Mouse (Mus musculus): ENCODE results near the gene Cenpe. TPM values are rescaled to one million over a fixed set of nuclear protein-coding genes. Genes with fewer than 3 reads are reported as not detected.

Gene Cenpe
- polyA plus RNA-seq, 1 experiment = 0.66 TPM

DNA sequence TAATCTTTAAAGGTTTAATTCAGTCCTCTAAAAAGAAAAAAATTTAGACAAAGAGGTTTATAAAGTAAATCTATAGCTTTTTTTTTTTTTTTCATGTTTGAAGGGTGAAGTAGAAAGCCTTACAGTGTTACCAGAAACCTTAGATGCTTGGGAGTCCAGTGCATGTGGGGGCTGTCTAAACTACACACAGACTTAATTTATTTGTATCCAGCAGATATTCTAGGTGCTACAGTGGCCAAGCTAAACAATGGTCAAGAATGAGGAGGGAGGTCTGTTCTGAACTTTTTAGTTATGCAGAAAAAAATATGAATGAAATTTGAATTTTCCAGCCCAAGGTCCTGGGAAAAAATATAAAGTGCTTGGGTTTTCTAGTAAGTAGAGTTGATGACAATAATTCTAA lies 42.4 kb downstream of the Cenpe start:
- Histone ChIP-seq H3K27me3 (ENCODE audit: control insufficient read depth, insufficient read depth, low read length) (no peaks in the 10 kb centered on the region), H3K4me1 (ENCODE audit: control insufficient read depth, insufficient read depth, insufficient read length, low read length) (no peaks in the 10 kb centered on the region), H3K27ac (ENCODE audit: insufficient read depth, low read depth, low read length) (no peak overlapping the region), H3K36me3 (ENCODE audit: control insufficient read depth, insufficient read depth, low read length) (peaks cover 24% of the 10 kb centered on the region), H3K4me3 (ENCODE audit: low read depth, low read length) (no peak overlapping the region)
- no peak for TF ChIP-seq CTCF (IDR thresholded peaks at IDR 0.05; ENCODE audit: extremely low read depth, insufficient read length, insufficient replicate concordance, low read depth, low read length)
- no peak for TF ChIP-seq POLR2A (IDR thresholded peaks at IDR 0.05; ENCODE audit: low read depth, low read length)

GRCm38 (mm10) chr3:135258919-135259318 lies 46.6 kb downstream of the Cenpe start:
- Histone ChIP-seq H3K4me3 (ENCODE audit: low read depth, low read length) (no peak overlapping the region), H3K4me1 (ENCODE audit: control insufficient read depth, insufficient read depth, insufficient read length, low read length) (no peaks in the 10 kb centered on the region), H3K27ac (ENCODE audit: insufficient read depth, low read depth, low read length) (no peak overlapping the region), H3K27me3 (ENCODE audit: control insufficient read depth, insufficient read depth, low read length) (no peaks in the 10 kb centered on the region), H3K36me3 (ENCODE audit: control insufficient read depth, insufficient read depth, low read length) (peaks cover 30% of the 10 kb centered on the region)
- TF ChIP-seq POLR2A (IDR thresholded peaks at IDR 0.05; ENCODE audit: low read depth, low read length) (no peak), CTCF (IDR thresholded peaks at IDR 0.05; ENCODE audit: extremely low read depth, insufficient read length, insufficient replicate concordance, low read depth, low read length) (no peak)
- WGBS = 92% methylated on average over 10 of the region's 10 CpGs

DNA sequence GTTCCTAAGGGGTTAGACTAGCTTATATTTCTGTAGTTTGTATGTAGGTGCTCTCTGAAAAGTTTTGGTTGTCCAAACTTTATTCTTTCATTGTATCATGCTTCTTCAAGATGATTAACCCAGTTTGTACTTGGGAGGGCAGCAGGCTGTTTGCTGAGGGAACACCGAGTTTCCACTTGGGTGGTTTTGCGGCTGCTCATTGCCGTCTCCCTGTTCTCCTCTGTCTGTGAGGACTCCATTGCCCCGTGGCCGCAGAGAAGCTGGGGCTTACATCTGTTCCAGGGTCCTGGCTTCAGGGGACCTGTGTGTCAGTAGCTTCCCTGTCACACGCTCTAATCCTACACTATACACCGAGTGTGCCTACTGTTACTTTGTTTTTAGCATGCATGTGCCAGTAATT lies 47.9 kb downstream of the Cenpe start:
- no peaks in the 10 kb centered on the region for H3K4me1 ChIP-seq (ENCODE audit: control insufficient read depth, insufficient read depth, insufficient read length, low read length)
- TF ChIP-seq POLR2A (IDR thresholded peaks at IDR 0.05; ENCODE audit: low read depth, low read length) (no peak), CTCF (IDR thresholded peaks at IDR 0.05; ENCODE audit: extremely low read depth, insufficient read length, insufficient replicate concordance, low read depth, low read length) (no peak)
- H3K27ac ChIP-seq (ENCODE audit: insufficient read depth, low read depth, low read length) = no peak overlapping the region
- H3K4me3 ChIP-seq (ENCODE audit: low read depth, low read length) = no peak overlapping the region
- H3K36me3 ChIP-seq (ENCODE audit: control insufficient read depth, insufficient read depth, low read length) = peaks cover 38% of the 10 kb centered on the region
- no peaks in the 10 kb centered on the region for H3K27me3 ChIP-seq (ENCODE audit: control insufficient read depth, insufficient read depth, low read length)
- WGBS = 94% methylated on average over 7 of the region's 7 CpGs

DNA sequence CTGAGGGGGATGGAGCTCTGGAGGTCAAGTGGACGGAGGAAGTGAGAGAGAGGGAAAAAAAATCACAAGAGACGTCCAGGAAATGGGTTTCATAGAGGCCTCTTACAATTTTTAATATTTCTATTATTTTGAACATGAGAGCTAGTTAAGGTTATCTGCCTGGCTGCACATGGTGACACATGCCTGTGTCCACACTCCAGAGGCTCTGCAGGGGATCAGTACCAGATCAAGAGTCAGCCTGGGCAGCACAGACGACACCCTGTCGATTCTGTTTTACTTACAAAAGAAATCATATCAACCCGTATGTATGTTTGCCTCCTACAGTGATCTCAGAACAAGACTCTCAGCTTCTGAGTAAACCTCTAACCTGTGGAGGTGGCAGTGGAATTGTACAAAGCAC lies 56.3 kb downstream of the Cenpe start:
- Histone ChIP-seq H3K4me3 (ENCODE audit: low read depth, low read length) (no peak overlapping the region), H3K36me3 (ENCODE audit: control insufficient read depth, insufficient read depth, low read length) (peaks cover 28% of the 10 kb centered on the region), H3K27ac (ENCODE audit: insufficient read depth, low read depth, low read length) (no peak overlapping the region), H3K4me1 (ENCODE audit: control insufficient read depth, insufficient read depth, insufficient read length, low read length) (no peaks in the 10 kb centered on the region), H3K27me3 (ENCODE audit: control insufficient read depth, insufficient read depth, low read length) (no peaks in the 10 kb centered on the region)
- 94% methylated on average over 5 of the region's 5 CpGs for WGBS
- no peak for TF ChIP-seq POLR2A (IDR thresholded peaks at IDR 0.05; ENCODE audit: low read depth, low read length)
- no peak for TF ChIP-seq CTCF (IDR thresholded peaks at IDR 0.05; ENCODE audit: extremely low read depth, insufficient read length, insufficient replicate concordance, low read depth, low read length)

DNA sequence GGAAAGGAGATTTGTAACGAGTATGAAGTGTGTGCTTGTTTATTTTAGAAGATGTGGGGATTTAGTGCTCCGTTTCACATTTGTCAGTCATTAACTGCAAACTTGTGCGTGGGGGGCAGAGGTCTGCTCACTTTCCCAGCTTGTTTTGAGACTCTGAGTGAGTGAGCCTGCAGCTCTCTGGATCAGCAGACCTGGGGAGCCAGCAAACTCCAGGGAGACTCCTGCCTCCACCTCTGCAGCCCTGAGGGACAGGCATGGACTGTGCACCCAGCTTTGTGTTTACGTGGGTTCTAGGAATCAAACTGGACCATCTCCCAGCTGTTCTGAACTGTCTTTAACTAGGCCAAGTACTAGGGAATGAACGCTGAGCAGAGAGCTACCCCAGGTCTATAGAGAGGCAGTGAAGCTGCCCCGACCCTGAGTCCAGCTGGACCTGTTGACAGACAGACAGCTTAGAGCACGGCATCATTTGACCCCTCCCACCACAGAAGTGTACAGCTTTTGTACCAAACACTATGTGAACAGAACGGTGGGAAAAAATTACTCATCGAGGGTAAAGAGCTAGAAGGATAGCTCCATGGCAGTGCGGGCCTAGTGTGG lies 57.2 kb downstream of the Cenpe start:
- H3K4me3 ChIP-seq (ENCODE audit: low read depth, low read length) = no peak overlapping the region
- H3K36me3 ChIP-seq (ENCODE audit: control insufficient read depth, insufficient read depth, low read length) = peaks cover 25% of the 10 kb centered on the region
- H3K27me3 ChIP-seq (ENCODE audit: control insufficient read depth, insufficient read depth, low read length) = no peaks in the 10 kb centered on the region
- 79% methylated on average over 10 of the region's 10 CpGs for WGBS
- TF ChIP-seq POLR2A (IDR thresholded peaks at IDR 0.05; ENCODE audit: low read depth, low read length) = no peak
- TF ChIP-seq CTCF (IDR thresholded peaks at IDR 0.05; ENCODE audit: extremely low read depth, insufficient read length, insufficient replicate concordance, low read depth, low read length) = no peak
- H3K27ac ChIP-seq (ENCODE audit: insufficient read depth, low read depth, low read length) = no peak overlapping the region
- no peaks in the 10 kb centered on the region for H3K4me1 ChIP-seq (ENCODE audit: control insufficient read depth, insufficient read depth, insufficient read length, low read length)

DNA sequence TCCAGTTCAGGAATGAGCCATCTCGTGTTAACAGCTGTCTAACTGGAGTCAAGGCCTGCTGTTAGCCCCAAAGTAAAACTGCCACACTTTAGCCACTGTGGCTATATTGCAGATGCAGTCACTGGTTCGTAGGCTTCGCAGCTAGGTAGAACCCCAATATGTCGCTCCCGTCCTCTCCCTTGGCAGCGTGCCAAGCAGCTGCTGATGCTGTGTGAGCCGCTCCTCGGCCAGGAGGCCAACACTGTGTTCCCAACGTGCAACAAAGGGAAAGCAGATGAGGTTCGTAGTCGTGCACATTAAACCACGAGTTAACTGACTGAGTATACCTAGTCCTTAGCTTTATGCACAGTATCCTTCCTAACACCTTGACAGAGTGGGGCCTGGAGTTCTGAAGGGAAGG lies 60.3 kb downstream of the Cenpe start:
- Histone ChIP-seq H3K4me3 (ENCODE audit: low read depth, low read length) (no peak overlapping the region), H3K36me3 (ENCODE audit: control insufficient read depth, insufficient read depth, low read length) (peaks cover 18% of the 10 kb centered on the region), H3K27ac (ENCODE audit: insufficient read depth, low read depth, low read length) (no peak overlapping the region), H3K4me1 (ENCODE audit: control insufficient read depth, insufficient read depth, insufficient read length, low read length) (no peaks in the 10 kb centered on the region), H3K27me3 (ENCODE audit: control insufficient read depth, insufficient read depth, low read length) (no peaks in the 10 kb centered on the region)
- 43% methylated on average over 12 of the region's 12 CpGs for WGBS
- no peak for TF ChIP-seq POLR2A (IDR thresholded peaks at IDR 0.05; ENCODE audit: low read depth, low read length)

- Histone ChIP-seq H3K27ac (ENCODE audit: insufficient read depth, low read depth, low read length) (no peak overlapping the region), H3K36me3 (ENCODE audit: control insufficient read depth, insufficient read depth, low read length) (peaks cover 18% of the 10 kb centered on the region), H3K4me1 (ENCODE audit: control insufficient read depth, insufficient read depth, insufficient read length, low read length) (no peaks in the 10 kb centered on the region), H3K27me3 (ENCODE audit: control insufficient read depth, insufficient read depth, low read length) (no peaks in the 10 kb centered on the region), H3K4me3 (ENCODE audit: low read depth, low read length) (no peak overlapping the region)
- 86% methylated on average over 13 of the region's 13 CpGs for WGBS
- TF ChIP-seq CTCF (IDR thresholded peaks at IDR 0.05; ENCODE audit: extremely low read depth, insufficient read length, insufficient replicate concordance, low read depth, low read length) (no peak), POLR2A (IDR thresholded peaks at IDR 0.05; ENCODE audit: low read depth, low read length) (no peak)
Measured at GRCm38 (mm10) chr3:135273047-135273446, 60.7 kb downstream of the Cenpe start.

- H3K27me3 ChIP-seq (ENCODE audit: control insufficient read depth, insufficient read depth, low read length) = no peaks in the 10 kb centered on the region
- no peak overlapping the region for H3K27ac ChIP-seq (ENCODE audit: insufficient read depth, low read depth, low read length)
- no peaks in the 10 kb centered on the region for H3K36me3 ChIP-seq (ENCODE audit: control insufficient read depth, insufficient read depth, low read length)
- TF ChIP-seq CTCF (IDR thresholded peaks at IDR 0.05; ENCODE audit: extremely low read depth, insufficient read length, insufficient replicate concordance, low read depth, low read length) (no peak), POLR2A (IDR thresholded peaks at IDR 0.05; ENCODE audit: low read depth, low read length) (no peak)
- H3K4me3 ChIP-seq (ENCODE audit: low read depth, low read length) = no peak overlapping the region
- no peaks in the 10 kb centered on the region for H3K4me1 ChIP-seq (ENCODE audit: control insufficient read depth, insufficient read depth, insufficient read length, low read length)
- 76% methylated on average over 4 of the region's 4 CpGs for WGBS
Measured at GRCm38 (mm10) chr3:135280160-135280559, 67.8 kb downstream of the Cenpe start.

All from small intestine, adult 2 months (tissue).